Mouse (Mus musculus): ENCODE measurements around the gene Scg3.
"Not testable (repeated sequence)": the region's sequence is repeated elsewhere in the genome, so short reads cannot be mapped to it uniquely, and the experiment has no call there.

Scg3 gene

DNA sequence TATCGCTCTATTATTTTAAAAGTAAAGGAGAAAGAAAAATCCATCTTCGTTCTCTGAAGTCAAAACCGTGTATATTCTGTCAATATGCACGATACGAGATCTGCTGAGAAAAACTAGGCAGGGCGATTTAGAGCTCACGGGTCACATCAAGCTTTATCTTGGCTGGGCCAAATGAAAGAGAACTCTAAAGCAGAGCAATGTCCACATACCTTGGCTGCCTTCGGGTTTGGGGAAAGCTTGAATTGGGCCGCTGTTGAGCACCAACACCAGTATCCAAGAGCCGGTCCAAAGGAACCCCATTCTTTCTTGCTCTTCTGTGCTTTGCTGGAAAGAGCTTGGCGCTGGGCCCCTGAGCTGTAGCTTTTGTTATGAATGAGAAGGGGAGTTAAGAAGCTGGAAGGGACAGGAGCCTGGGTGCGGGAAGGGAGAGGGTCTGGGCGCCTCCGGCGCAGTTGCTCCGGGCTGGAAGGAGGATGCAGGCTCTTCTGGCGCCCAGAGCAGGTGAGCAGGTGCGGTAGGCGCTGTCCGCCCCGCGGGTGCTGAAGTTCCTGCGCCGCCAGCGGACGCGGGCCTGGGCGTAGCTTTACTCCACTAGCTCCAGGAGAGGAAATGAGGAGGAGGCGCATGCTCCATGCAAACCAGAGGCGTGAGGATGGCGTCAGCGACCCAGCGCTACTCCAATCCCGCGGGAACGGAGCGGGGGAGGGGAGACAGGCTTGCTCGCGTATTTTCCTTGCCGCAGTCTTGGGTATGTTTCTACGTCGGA is at the start of gene Scg3:
Gene Scg3, minus strand, starts transcription at position 631 of the 766 bp plus-strand sequence.
- in situ Hi-C loops (cut with MseI, MboI): no loop called here

DNA sequence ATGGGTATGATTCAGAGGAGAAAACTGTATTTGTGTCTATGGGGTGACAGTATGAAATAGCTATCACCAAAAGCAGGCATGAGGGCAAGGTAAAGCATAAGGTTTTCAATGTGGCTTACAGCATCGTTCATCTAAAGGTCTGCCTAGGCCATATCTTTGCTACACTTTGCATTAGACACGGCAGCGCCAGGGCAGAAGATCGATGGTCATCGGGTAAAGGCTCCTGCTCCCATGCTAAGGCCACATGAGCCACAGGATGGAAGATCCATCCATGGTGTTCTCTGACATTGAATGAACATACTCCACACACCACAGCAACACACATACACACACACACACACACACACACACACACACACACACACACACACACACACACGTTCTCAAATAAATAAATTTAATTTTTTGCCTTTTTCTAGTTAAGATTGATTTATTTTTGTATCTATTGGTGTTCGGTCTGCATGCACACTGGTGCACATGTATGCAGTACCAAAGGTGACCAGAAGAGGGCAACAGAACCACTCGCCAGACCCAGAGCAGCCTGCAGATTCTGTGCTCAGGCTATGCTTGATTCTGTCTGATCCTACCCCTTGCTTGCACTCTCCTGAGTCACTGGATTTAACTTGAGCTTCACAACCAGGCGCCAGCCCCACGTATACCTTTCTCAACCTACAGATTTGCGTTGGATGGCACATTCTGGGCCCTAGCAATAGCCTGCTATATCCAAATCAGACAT is 36.3 kb upstream of the Scg3 start:
- in situ Hi-C loops (cut with MseI, MboI): no loop called here

DNA sequence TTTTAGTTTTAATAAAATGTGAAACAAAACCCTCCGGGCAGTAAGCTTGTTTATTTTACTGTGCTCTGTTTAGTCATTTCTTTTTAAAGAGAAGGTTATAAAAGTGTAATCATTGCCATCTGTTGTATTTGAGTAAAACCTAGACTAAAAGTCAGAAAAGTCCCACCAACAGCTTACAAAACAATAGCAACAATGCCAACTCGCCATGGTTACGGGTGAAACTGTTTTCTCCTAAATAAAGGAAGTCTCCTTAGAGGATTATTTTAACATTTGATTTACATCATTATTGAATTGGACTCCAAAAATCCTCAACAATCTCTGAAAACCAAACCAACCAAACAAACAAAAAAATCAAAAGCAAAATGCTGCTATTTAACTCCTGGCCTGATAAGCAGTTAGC is 35.6 kb upstream of the Scg3 start:
- in situ Hi-C loops (cut with MseI, MboI): no loop called here

DNA sequence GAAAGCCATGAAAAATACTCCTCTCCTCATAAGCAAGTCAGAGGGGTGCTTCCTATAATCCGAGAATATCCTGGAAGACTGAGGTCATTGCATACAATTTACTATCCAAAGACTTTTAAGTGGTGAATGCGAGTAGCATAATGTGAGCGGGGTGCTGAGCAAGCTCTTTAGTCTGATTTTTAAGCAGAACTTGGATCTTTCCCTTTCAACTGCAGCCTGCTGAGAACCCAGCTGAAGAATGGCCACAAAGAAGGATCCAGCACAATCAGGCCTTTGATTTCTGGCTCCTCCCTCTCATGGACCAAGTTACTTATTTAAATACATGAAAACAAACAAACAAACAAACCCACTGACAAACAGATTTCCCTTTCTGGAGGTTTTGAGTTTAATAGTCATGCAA is 916 bp upstream of the Scg3 start:
- in situ Hi-C loops (cut with MseI, MboI): no loop called here

DNA sequence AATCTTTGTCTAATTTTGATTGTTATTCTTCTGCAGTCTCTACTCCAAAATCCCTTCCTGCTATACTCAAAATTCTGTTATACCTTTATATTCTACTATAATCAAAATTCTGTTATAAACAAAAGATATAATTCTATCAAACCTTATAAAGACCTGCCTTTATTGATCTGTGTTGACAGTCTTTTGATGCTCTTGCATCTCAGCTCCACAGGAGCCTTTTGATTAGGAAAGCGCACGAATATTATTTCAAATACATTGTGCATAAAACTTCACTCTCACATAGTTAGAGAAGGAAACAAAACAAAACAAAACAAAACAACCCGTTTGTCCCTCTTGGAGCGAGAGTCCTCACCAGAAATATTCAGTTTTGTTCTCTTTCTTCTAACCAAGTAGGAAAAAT is 436 bp upstream of the Scg3 start:
- in situ Hi-C loops (cut with MseI, MboI): no loop called here

DNA sequence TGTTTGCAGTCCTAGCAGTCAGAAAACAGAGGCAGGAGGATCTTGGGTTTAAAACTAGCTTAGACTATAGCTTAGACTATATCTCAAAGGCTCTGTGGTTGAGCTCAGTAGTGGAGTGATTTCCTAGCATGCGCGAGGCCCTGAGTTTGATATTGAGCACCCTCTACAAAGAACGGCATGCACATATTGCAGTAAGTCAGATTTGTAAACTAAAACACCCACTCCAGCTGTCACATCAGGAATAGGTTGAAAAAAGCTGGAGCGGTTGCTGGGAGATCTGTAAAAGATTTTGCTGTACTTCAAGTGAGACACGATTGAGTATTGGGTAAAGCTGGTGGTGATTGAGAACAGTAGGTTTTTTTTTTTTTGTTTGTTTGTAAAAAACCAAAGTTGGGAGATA is 3.2 kb downstream of the Scg3 start:
- in situ Hi-C loops (cut with MseI, MboI): no loop called here

DNA sequence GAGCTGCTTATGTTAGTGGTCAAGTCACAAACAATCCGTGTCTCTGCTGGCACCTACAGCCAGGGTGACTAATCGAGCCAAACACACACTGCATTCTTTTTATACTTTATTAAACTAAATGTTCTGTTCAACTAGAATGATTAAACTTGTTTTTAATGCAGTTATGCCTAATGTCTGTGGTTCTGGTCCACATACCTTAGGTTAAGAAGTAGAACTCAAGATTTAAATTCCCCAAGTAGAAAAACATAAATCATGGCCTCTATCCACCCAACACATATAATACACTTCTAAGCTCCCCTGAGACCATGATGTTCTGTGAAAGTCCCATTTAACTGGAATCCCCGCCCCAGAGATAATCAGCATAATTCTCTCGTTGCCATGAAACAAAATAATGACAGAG is 4.2 kb downstream of the Scg3 start:
- in situ Hi-C loops (cut with MseI, MboI): no loop called here

DNA sequence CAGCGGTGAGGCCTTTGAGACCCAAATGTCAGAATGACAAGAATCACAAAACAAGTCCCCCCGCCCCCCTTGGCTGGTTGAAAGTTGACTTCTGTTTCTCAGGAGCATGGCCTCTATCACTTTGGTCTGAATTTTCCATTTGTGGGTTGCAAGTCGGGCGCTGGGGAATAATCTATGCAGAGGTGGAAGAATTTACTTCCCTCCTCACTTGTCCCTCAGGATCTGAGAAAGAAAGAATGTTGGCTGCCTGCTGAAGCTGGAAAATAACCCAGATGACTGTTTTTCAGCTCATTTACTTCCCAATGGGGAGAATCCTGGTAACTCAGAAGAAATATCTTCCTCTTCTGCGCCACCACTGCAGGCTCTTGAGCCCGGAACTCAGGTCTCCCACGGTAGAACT is 5.5 kb downstream of the Scg3 start:
- in situ Hi-C loops (cut with MseI, MboI): no loop called here

DNA sequence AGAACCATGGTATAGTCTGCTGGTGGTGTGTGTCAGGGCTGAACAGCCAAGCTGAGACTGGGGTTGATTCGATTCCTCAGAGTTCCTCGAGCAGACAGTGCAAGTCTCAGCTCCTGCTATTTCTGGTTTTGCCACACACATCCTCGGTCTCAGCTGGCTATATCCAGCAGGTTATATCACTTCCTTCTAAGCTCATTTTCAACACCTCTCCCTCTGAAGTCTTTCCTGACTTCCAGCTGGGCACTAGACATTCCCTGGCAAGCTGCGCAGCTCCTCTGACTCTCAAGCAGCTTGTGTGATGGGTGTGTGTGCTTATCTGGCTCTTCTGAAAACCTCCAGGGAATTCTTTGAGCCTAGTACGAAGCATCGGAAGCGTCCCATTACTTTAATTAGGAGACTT is 7.6 kb downstream of the Scg3 start:
- in situ Hi-C loops (cut with MseI, MboI): no loop called here

DNA sequence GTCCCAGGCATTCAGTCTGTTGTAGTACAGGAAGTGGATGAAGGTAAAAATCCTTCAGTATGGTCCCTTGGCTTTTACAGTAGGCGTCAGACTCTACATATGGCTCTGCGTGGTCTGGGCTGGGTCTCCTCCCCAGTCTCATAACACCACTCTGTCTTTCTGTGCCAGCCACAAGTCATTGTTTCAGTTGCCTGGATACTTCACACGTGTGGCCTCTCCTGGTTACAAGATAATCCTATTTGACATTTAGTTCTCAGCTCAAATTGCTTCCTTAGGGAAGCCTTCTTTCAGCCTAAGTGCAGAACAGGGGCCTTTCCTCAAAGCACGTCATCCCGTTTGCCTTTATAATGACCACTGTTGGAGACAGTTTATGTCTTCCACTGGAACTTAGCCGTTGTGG is 11.1 kb downstream of the Scg3 start:
- in situ Hi-C loops (cut with MseI, MboI): no loop called here

DNA sequence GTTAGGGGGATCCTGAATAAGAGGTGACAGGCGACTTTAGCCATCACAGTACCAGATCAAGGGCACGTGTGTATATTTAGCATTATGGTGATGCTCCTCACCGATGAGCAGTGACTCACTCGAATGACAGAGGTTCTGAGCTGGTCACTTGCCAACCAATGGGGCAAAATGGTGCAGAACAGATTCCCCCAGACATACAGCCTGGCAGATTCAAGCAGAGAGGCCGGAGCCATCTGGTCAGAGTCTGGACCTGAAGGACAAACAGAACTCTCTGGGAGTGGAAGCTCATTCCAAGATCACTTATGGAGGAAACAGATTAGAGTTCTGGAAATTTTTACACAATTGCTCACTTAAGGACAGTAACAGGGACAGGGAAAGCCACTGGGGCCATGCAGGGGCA is 17.2 kb downstream of the Scg3 start:
- in situ Hi-C loops (cut with MseI, MboI): no loop called here

DNA sequence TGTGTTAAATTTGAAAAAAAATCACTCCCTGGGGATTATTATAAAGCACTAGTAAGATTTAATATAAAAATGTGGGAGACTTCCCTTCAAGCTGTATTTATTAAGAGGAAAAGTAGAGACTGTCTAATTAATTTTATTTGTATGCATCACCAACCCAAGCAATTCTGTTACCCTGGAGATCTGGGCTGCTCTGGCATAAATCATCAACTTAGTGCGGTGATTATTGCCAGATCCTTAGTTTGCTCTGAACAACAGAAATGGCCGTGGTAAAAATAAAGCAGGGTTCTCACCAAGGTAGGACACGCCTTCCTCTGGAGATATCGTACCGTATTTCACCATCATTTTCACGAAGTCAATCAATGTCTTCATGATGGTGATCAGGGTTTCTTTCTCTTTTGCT is 18.5 kb downstream of the Scg3 start:
- in situ Hi-C loops (cut with MseI, MboI): no loop called here

DNA sequence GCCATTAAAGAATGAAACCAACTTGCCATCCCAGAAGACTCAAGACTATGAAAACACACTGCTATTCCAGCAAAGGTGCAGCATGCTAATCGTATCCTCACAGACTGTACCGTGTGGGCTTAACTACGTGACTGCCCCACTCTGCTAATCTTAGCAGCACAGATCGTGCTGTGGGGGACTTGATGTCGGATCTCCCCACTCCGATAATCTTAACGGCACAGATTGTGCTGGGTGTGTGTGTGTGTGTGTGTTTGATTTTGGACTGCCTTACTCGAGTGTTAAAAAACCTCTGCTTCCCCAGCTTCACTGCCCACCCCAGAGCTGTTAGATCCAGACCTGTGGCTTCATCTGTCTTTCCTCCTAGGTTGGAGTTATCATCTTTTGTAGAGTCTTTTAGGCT is 22.9 kb downstream of the Scg3 start:
- in situ Hi-C loops (cut with MseI, MboI): no loop called here

DNA sequence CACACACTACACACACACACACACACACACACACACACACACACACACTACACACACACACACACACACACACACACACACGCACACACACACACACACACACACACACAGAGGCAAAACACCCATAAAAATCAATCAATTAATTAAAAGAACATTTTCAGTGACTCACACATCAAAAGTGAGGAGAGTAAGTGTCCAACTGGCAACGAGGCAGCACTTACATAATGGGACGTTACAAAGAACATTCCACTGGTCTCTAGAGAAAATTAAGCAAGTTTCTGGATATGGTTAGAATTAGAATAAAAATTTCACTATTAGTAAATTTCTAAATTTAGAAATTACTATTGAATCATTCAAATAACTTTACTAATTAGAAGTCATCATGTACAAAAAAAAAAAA is 27.4 kb downstream of the Scg3 start:
- in situ Hi-C loops (cut with MseI, MboI): not testable (repeated sequence)

DNA sequence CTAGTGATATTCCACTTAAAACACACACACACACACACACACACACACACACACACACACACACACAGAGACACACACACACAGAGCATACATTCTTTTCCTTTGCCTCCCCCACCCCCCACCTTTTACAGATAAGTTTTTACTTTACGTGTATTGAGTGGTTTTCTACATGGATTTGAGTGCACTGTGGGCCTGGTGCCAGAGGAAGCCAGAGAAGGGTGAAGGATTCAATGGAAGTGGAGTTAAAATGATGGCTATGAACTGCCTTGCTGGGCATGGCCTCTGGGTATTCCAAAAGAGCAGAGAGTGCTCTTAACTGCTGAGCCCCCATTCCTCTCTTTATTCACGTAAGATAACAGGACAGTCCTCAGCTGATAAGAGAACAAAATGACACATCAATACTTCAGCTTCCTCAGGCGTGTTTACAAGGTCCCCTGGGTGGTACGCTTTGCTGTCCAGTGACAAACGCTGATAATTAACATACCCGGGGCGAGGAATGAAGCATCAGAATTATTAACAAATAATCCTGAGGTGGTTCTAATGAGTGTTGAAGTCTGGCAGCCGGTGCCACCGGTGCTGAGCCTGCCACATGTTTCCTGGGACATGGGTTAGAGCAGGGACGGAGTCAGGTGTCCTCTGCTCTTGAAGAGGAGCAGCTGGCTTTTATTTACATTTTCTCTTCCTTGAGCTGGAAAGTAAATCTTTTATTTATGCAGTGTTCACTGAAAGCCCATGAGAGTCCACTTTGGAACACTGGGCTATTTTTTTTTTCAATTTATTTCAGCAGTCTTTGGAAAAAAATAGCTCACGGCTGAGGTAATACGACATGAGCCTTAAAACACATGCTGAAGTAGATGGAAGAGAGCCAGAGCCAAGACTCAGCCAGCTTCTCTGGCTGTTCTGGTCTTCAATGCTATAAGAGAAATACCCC is 29.6 kb downstream of the Scg3 start:
- in situ Hi-C loops (cut with MseI, MboI): no loop called here

DNA sequence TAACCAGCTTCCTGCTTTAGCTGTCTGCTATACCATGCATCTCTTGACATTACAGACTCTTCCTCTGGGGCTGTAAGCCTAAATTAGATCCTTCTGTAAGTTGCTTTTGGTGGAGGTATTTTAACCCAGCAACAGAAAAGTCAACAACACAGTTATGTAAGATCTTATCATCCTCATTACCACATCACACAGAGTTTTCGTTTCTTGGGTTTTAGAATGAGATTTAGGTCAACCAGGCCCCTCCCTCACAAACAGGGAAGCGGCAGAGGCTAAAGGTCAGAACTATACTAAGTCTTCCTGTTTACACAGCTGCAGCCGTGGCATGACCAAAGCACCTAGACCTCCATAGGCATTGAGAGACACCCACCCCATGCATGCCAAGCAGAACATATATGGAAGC is 38.5 kb downstream of the Scg3 start:
- in situ Hi-C loops (cut with MseI, MboI): no loop called here

DNA sequence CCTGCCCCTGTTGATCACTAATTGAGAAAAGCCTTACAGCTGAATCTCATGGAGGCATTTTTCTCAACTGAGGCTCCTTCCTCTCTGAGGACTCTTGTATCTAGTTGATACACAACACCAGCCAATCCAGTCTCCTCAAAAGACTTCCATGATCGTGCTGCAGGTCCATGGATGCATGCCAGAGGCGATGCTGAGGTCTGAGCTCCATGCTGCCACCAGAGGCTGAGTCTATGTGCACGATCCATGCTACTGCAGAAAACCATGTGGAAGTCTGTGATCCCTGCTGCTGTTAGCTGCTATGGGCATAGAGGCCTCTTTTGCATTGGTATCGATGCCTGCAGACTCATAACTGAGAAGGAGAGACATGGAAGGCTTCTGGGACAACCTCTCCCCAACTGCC is 49.6 kb downstream of the Scg3 start:
- in situ Hi-C loops (cut with MseI, MboI): no loop called here

DNA sequence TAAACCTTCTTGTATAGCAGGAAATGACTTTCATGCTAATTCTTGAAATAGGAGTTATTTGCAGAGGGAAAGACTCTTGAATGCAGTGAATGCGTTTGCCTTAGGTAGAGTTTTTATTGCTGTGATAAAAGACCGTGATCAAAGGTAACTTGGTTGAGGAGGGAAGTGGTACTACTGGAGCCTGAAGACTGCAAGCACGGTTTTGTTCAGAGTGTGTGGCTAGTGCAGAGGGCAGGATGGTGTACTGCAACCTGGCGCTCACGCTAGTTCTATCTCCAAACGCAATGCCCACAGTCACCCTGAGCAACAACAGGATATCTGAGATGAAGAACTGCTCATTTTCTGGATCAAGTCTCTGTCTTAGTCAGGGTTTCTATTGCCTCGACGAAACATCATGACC is 50.3 kb downstream of the Scg3 start:
- in situ Hi-C loops (cut with MseI, MboI): no loop called here

DNA sequence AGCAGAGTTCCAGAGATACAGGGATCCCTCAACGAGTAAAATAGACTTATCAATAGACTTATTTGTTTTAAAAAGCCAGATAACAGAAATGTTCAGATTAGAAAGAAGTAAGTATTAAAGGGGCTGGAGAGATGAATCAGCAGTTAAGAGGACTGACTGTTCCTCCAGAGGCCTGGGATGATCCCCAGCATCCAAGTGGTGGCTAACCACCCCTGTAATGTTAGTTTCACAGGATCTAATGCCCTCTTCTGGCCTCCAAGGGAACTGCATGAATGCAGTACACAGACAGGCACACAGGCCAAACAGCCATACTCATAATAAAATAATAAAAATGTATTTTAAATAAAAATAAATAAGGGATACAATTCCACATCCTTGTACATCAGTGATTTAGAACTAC is 51.0 kb downstream of the Scg3 start:
- in situ Hi-C loops (cut with MseI, MboI): no loop called here

DNA sequence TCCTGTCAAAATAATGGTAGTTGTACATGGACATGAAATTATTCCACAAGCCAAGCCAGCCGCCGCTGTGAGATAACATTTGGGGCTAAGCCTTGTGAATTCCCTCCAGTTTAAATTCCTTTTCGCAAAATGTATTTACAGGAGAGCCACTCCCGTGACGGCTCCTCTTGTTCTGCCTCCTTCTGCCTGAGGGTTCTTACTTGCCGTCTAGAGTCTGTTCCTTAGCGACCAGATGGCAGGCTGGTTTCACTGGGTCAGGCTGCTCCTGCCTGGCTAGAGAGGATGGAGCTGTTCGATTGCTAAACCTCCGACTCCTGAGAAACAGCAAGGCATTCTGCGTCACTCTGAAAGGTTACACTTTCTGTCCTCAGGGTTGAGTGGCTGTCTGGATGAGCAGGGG is 51.7 kb downstream of the Scg3 start:
- in situ Hi-C loops (cut with MseI, MboI): no loop called here

DNA sequence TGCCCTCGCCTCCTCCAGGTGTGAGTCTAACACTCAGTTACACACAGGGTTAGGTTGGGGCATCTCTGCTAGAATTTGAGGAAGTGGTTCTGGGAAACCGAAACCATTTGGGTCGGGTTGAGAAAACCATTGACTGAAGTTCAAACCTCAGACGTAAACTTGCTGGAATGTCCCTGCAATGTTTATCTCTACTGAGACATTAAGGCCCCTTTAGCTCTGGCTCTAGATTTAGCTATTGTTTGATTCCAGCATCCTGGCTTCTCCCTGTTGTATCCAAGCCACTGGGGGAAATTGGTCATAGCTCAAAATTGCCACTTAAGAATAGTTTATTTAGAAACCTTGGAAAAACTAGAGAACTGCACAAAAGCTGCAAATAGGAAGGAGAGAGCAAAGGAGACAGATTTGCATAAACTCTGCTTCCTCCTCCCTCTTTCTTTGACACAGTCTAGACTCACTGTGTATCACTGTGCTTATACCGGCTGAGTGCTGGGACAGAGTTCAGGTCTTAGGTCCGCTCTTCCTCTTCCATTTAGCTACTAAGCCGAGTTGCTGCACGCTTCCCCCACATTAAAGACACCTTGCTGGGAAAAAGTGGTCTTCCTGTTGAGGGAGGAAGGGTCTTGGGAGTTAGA is 52.9 kb downstream of the Scg3 start:
- in situ Hi-C loops (cut with MseI, MboI): no loop called here

DNA sequence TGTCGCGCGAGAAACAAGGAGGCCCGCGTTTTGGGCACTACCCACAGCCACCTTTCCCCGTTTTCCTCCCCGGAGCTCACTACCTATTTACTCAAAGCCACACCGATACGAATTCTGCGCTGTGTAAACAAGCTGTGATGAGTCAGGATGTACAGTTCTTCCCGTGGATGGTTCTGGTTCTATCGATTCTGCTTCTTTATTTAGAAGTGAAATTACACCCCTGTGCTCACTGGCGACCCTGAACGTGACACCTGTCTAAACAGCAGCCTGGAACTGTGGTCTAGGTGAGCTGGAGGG is 57.6 kb downstream of the Scg3 start:
- in situ Hi-C loops (cut with MseI, MboI): no loop called here
